Mouse (Mus musculus): ENCODE measurements around the gene Cstad. TPM values are rescaled to one million over a fixed set of nuclear protein-coding genes. Genes with fewer than 3 reads are reported as not detected.
A peak's percentile ranks its signal among the peaks of the same experiment; 100 is the strongest.

Cstad gene
- 0.47 and 0.67 TPM in 2 replicates for polyA plus RNA-seq (2016; fragmentation: Nextera tagmentation; extraction: Ambion mirVana)

GRCm38 (mm10) chr2:30594641-30595379, at the start of gene Cstad:
TSS of gene Cstad (plus strand) at chr2:30595040.
- WGBS = 1% methylated on average over 39 of the region's 39 CpGs
- peak within 1 kb of the TSS; percentile 49 for H3K4me3 ChIP-seq (replicated peaks)
- peak within 1 kb of the TSS; percentile 69 for H3K9ac ChIP-seq
- no peaks in the 10 kb centered on the region for H3K9me3 ChIP-seq
- no peaks in the 10 kb centered on the region for H3K36me3 ChIP-seq (replicated peaks)
- peak; percentile 81 for ATAC-seq (ENCODE audit: low FRiP score)
- H3K4me1 ChIP-seq = peaks cover 33% of the 10 kb centered on the region
- 0 out of 2 replicates have a peak, but pooled peaks cover 1% of the 10 kb centered on the region for H3K27me3 ChIP-seq
- H3K27ac ChIP-seq = peak within 1 kb of the TSS; percentile 98
- peak within 1 kb of the TSS; percentile 55 for H3K4me2 ChIP-seq

- peak overlapping the region; percentile 13; the same call in 1 of the 2 replicates for H3K9ac ChIP-seq
- H3K36me3 ChIP-seq (replicated peaks) = no peaks in the 10 kb centered on the region
- ATAC-seq (ENCODE audit: low FRiP score) = no peak
- peaks cover 10% of the 10 kb centered on the region; the same call in 1 of the 2 replicates for H3K27me3 ChIP-seq
- H3K4me2 ChIP-seq = peak overlapping the region; percentile 47
- H3K27ac ChIP-seq = peak overlapping the region; percentile 53; the same call in 1 of the 2 replicates
- peaks cover 45% of the 10 kb centered on the region for H3K4me1 ChIP-seq
- WGBS = 67% methylated on average over 7 of the region's 7 CpGs
- H3K9me3 ChIP-seq = 0 out of 2 replicates have a peak, but pooled peaks cover 3% of the 10 kb centered on the region
- H3K4me3 ChIP-seq (replicated peaks) = no peak overlapping the region
Measured at GRCm38 (mm10) chr2:30545706-30546105, 49.1 kb upstream of the Cstad start.

GRCm38 (mm10) chr2:30546219-30546618, 48.6 kb upstream of the Cstad start:
- H3K4me3 ChIP-seq (replicated peaks) = no peak overlapping the region
- H3K27me3 ChIP-seq = peaks cover 10% of the 10 kb centered on the region; the same call in 1 of the 2 replicates
- no peak overlapping the region for H3K4me2 ChIP-seq
- no peak for ATAC-seq (ENCODE audit: low FRiP score)
- H3K9me3 ChIP-seq = 0 out of 2 replicates have a peak, but pooled peaks cover 3% of the 10 kb centered on the region
- no peaks in the 10 kb centered on the region for H3K36me3 ChIP-seq (replicated peaks)
- H3K27ac ChIP-seq = no peak overlapping the region
- WGBS = 38% methylated on average over 2 of the region's 3 CpGs
- peaks cover 43% of the 10 kb centered on the region for H3K4me1 ChIP-seq
- peak overlapping the region; percentile 13; the same call in 1 of the 2 replicates for H3K9ac ChIP-seq

GRCm38 (mm10) chr2:30547455-30548217, 47.2 kb upstream of the Cstad start:
- Histone ChIP-seq H3K4me1 (peaks cover 38% of the 10 kb centered on the region), H3K27ac (0 out of 2 replicates have a peak overlapping the region, but pooled peaks have one; percentile 25), H3K27me3 (peaks cover 6% of the 10 kb centered on the region; the same call in 1 of the 2 replicates), H3K9me3 (0 out of 2 replicates have a peak, but pooled peaks cover 3% of the 10 kb centered on the region), H3K4me3 (replicated peaks) (no peak overlapping the region), H3K9ac (no peak overlapping the region), H3K4me2 (no peak overlapping the region), H3K36me3 (replicated peaks) (no peaks in the 10 kb centered on the region)
- 83% methylated on average over 18 of the region's 19 CpGs for WGBS
- ATAC-seq (ENCODE audit: low FRiP score) = no peak

GRCm38 (mm10) chr2:30551579-30551978, 43.3 kb upstream of the Cstad start:
- peaks cover 14% of the 10 kb centered on the region for H3K4me1 ChIP-seq
- H3K36me3 ChIP-seq (replicated peaks) = no peaks in the 10 kb centered on the region
- ATAC-seq (ENCODE audit: low FRiP score) = no peak
- 73% methylated on average over 5 of the region's 5 CpGs for WGBS
- no peaks in the 10 kb centered on the region; the same call in 1 of the 2 replicates for H3K27me3 ChIP-seq
- no peak overlapping the region for H3K27ac ChIP-seq
- H3K9ac ChIP-seq = no peak overlapping the region
- H3K4me3 ChIP-seq (replicated peaks) = no peak overlapping the region
- no peak overlapping the region for H3K4me2 ChIP-seq
- H3K9me3 ChIP-seq = 0 out of 2 replicates have a peak, but pooled peaks cover 3% of the 10 kb centered on the region

- 0 out of 2 replicates have a peak, but pooled peaks cover 3% of the 10 kb centered on the region for H3K9me3 ChIP-seq
- 0 out of 2 replicates have a peak overlapping the region, but pooled peaks have one; percentile 8 for H3K4me3 ChIP-seq (replicated peaks)
- peak; percentile 92 for ATAC-seq (ENCODE audit: low FRiP score)
- H3K4me2 ChIP-seq = peak overlapping the region; percentile 30; the same call in 1 of the 2 replicates
- 52% methylated on average over 7 of the region's 7 CpGs for WGBS
- no peaks in the 10 kb centered on the region; the same call in 1 of the 2 replicates for H3K27me3 ChIP-seq
- peak overlapping the region; percentile 19 for H3K27ac ChIP-seq
- H3K9ac ChIP-seq = 0 out of 2 replicates have a peak overlapping the region, but pooled peaks have one; percentile 18
- H3K4me1 ChIP-seq = 0 out of 2 replicates have a peak, but pooled peaks cover 5% of the 10 kb centered on the region
- no peaks in the 10 kb centered on the region for H3K36me3 ChIP-seq (replicated peaks)
Measured at GRCm38 (mm10) chr2:30553851-30554540, 40.8 kb upstream of the Cstad start.

- no peaks in the 10 kb centered on the region for H3K27me3 ChIP-seq
- H3K4me2 ChIP-seq = no peak overlapping the region
- no peaks in the 10 kb centered on the region for H3K36me3 ChIP-seq (replicated peaks)
- H3K4me1 ChIP-seq = 0 out of 2 replicates have a peak, but pooled peaks cover 5% of the 10 kb centered on the region
- no peak overlapping the region for H3K27ac ChIP-seq
- no peak overlapping the region for H3K9ac ChIP-seq
- H3K4me3 ChIP-seq (replicated peaks) = no peak overlapping the region
- no peak for ATAC-seq (ENCODE audit: low FRiP score)
- no peaks in the 10 kb centered on the region for H3K9me3 ChIP-seq
- 82% methylated on average over 9 of the region's 9 CpGs for WGBS
Measured at GRCm38 (mm10) chr2:30555257-30555656, 39.6 kb upstream of the Cstad start.

- Histone ChIP-seq H3K36me3 (replicated peaks) (no peaks in the 10 kb centered on the region), H3K27ac (no peak overlapping the region), H3K4me1 (0 out of 2 replicates have a peak, but pooled peaks cover 5% of the 10 kb centered on the region), H3K27me3 (no peaks in the 10 kb centered on the region), H3K9ac (no peak overlapping the region), H3K4me2 (no peak overlapping the region), H3K9me3 (no peaks in the 10 kb centered on the region), H3K4me3 (replicated peaks) (no peak overlapping the region)
- no peak for ATAC-seq (ENCODE audit: low FRiP score)
- 87% methylated on average over 5 of the region's 5 CpGs for WGBS
Measured at GRCm38 (mm10) chr2:30556495-30556894, 38.3 kb upstream of the Cstad start.

- Histone ChIP-seq H3K9me3 (no peaks in the 10 kb centered on the region), H3K4me2 (no peak overlapping the region), H3K4me1 (no peaks in the 10 kb centered on the region), H3K9ac (no peak overlapping the region), H3K27ac (no peak overlapping the region), H3K36me3 (replicated peaks) (no peaks in the 10 kb centered on the region), H3K27me3 (no peaks in the 10 kb centered on the region), H3K4me3 (replicated peaks) (no peak overlapping the region)
- ATAC-seq (ENCODE audit: low FRiP score) = no peak
- 92% methylated on average over 1 of the region's 1 CpGs for WGBS
Measured at GRCm38 (mm10) chr2:30559552-30559951, 35.3 kb upstream of the Cstad start.

GRCm38 (mm10) chr2:30562553-30562952, 32.3 kb upstream of the Cstad start:
- H3K27ac ChIP-seq = no peak overlapping the region
- WGBS = 87% methylated on average over 3 of the region's 3 CpGs

GRCm38 (mm10) chr2:30571647-30572046, 23.2 kb upstream of the Cstad start:
- no peak for ATAC-seq (ENCODE audit: low FRiP score)
- WGBS = 91% methylated on average over 4 of the region's 4 CpGs
- Histone ChIP-seq H3K4me1 (peaks cover 12% of the 10 kb centered on the region), H3K9ac (no peak overlapping the region), H3K9me3 (no peaks in the 10 kb centered on the region), H3K4me3 (replicated peaks) (no peak overlapping the region), H3K27me3 (no peaks in the 10 kb centered on the region), H3K27ac (no peak overlapping the region), H3K4me2 (no peak overlapping the region), H3K36me3 (replicated peaks) (no peaks in the 10 kb centered on the region)

More at GRCm38 (mm10) chr2:30562553-30562952, 32.3 kb upstream of the Cstad start:
- ATAC-seq (ENCODE audit: low FRiP score) = no peak
- no peaks in the 10 kb centered on the region for H3K27me3 ChIP-seq
- peaks cover 10% of the 10 kb centered on the region for H3K4me1 ChIP-seq
- no peak overlapping the region for H3K4me2 ChIP-seq
- H3K4me3 ChIP-seq (replicated peaks) = no peak overlapping the region
- no peak overlapping the region for H3K9ac ChIP-seq
- H3K36me3 ChIP-seq (replicated peaks) = no peaks in the 10 kb centered on the region
- H3K9me3 ChIP-seq = no peaks in the 10 kb centered on the region
